Mouse (Mus musculus) right cerebral cortex, postnatal 25 days (tissue): ENCODE measurements around the gene Edil3.

Source experiments
- DNase-seq: peaks from one replicate; pipeline ENCODE4 v3.0.0; 2022

Gene Edil3

GRCm38 (mm10) chr13:88821440-88822331 is at the start of gene Edil3:
Gene Edil3 (plus strand): TSS chr13:88821472.
- DNase-seq, result peak; percentile 73

GRCm38 (mm10) chr13:88799186-88799585 is 22.1 kb upstream of the Edil3 start:
- DNase-seq, result no peak

DNA sequence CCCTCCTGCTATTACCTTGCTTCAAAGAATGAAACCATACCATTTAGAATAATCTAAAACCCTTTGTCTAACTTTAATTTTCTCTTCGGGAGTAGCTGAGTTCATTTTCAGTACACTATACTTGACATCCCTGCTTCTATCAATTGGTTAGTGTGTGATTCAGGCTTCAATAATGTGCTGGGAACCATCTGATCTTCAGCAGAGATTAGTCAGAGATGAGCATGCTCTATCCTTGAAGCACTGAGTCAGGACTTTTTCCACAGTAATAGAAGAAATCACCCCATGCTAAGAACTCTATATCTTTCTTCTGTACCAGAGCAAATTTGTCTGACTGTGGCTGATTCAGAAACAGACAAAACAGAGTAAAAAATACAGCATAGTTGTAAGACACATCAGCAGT is 20.3 kb upstream of the Edil3 start:
- DNase-seq, result no peak

DNA sequence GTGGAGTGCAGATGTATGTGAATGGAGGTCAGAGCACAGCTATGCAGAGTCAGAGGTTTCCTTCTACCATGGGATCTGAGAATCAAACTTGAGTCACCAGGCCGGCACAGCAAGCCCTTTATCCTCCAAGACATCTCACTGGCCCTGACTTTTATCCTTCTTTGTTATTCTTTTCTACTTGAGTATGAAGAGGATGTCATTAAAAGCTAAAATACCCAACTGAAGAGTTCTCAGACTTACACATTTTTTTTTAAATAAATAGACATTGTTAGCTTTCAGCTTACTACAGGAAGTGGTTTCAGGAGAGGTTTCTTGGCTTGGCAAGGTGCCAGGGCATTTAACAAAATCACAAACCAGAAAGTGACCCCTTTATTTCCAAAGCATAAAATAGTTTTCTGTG is 15.4 kb upstream of the Edil3 start:
- DNase-seq, result no peak

GRCm38 (mm10) chr13:88806269-88806668 is 15.0 kb upstream of the Edil3 start:
- DNase-seq, result no peak

DNA sequence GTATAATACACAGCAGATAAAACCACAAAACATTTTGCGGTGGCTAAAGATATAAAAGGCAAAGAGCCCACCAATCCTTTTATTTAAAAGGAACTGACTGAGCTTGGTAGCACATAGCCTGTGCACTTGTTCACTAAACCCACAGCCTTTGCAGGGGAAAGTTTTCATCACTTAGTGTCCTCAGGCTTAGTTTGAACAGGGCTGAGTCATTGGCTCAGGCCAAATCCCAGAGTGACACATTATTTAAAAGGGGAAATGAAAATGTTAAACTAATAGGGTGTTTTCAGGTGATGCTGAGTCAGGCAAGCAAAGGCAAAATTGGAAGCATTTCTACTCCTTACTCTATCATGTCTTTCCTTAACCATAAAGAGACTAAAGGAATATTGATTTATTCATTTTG is 11.2 kb upstream of the Edil3 start:
- DNase-seq, result no peak

DNA sequence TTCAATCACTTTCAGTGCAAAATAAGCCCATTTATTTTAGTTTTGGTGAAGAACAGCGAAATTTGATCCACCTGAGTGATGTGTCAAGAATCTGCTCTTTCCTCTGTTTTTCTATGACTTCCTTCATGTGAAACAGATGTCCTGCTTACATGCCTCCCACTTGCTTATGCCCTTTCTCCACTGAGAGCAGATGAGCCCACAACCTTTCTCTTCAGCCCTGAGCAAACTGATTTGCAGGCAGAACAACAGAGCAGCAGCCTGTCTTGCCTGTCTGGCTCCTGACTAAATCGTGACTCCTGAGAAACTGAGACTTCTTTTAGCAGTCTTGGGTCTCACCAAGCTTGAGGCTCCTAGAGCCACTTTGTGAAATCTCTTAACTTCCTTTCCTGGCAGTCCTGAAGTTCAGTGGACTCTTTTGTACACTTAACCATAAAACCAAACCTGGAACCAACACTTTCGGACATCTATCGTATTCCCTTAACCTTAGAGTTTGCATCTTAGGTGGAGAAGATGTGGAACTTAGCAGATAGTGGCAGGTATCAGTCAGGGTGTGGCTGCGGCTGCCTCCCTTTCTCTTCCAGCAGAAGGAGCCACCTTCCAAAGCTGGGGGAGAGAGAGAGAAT is 475 bp upstream of the Edil3 start:
- no peak for DNase-seq

GRCm38 (mm10) chr13:88822332-88822895 is 1.1 kb downstream of the Edil3 start:
- peak; percentile 31 for DNase-seq

- peak; percentile 52 for DNase-seq
Measured at GRCm38 (mm10) chr13:88822976-88823521, 1.8 kb downstream of the Edil3 start.

DNA sequence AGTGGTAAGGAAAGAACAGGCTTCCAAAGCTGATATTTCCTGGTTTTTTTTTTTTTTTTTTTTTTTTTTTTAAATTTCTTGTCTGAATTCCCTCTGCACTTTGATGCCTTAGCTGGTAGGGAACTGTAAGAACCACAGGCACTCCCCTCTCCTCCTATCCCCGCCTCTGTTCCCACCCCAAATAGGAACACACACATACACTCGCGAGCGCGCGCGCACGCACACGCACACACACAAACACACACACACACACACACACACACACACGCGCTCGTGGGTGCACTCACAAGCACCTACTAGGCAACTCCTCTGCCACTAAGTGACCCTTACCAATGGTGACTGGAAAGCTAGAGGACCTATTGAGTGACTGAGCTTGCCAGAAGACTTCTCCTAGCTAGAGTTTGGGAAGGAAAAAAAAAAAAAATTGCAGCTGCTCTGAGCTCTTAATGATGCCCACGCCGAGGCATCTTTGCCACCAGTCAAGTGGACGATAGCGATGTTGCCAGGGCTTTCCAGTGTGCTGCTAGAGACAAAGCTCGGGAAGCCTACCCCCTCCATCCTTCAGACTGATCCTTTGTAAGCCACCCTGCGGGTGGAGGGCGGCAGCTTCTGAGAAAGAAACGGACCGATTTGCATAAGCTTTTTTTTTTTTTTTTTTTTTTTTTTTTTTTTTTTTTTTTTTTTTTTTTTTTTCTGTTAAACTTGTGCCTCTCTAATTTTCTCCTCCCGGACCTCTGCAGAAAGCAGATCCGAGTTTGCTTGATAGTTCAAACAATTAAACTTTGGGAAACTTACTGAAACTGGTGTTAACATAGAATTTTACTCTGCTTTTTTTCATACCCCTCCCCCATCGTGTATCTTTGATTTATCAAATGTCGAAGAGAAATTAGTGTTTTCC is 2.5 kb downstream of the Edil3 start:
- DNase-seq, result peak; percentile 46

GRCm38 (mm10) chr13:88824441-88824840 is 3.2 kb downstream of the Edil3 start:
- no peak for DNase-seq

DNA sequence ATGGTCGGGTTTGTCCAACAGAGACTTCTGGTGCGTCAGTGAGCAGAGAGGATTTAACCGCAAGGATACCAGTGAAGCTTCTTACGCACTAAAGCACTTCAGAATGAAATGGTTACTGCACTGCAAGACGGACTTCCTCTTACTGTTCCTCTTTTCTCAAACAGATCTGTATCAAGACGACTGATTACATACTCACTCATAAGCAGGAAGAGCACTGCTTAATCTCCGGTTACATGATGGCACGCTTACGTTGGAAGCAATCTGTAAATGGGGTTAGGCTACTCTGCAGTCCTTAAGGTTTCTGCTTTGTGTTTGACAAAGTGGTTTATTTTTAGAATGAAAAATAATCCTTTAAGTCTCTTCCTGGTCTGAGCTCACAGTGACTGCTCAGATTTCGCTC is 7.1 kb downstream of the Edil3 start:
- DNase-seq, result no peak

GRCm38 (mm10) chr13:88833732-88834131 is 12.5 kb downstream of the Edil3 start:
- no peak for DNase-seq

- no peak for DNase-seq
Measured at GRCm38 (mm10) chr13:88849739-88850138, 28.5 kb downstream of the Edil3 start.

GRCm38 (mm10) chr13:88879960-88880359 is 58.7 kb downstream of the Edil3 start:
- no peak for DNase-seq

DNA sequence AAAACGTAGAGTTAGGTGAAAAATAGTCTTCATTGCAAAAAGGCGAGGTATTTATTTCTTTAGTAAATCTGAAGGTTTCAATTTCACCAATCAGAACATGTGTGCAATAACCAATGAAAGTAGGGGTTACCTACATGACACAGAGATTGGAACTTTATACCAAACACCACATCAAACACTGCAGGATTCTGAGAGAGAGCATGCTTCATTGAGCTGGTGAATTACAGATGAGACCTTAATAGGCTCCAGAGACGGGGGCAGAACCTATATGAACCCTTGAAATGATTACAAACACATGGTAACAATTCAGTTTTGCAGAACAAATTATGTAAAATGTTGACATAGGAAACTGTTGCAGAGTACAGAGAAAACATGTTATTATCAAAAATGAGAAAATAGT is 69.5 kb downstream of the Edil3 start:
- no peak for DNase-seq

GRCm38 (mm10) chr13:88900046-88900445 is 78.8 kb downstream of the Edil3 start:
- no peak for DNase-seq

GRCm38 (mm10) chr13:88907405-88907804 is 86.1 kb downstream of the Edil3 start:
- DNase-seq, result no peak

GRCm38 (mm10) chr13:88908187-88908586 is 86.9 kb downstream of the Edil3 start:
- DNase-seq, result no peak

DNA sequence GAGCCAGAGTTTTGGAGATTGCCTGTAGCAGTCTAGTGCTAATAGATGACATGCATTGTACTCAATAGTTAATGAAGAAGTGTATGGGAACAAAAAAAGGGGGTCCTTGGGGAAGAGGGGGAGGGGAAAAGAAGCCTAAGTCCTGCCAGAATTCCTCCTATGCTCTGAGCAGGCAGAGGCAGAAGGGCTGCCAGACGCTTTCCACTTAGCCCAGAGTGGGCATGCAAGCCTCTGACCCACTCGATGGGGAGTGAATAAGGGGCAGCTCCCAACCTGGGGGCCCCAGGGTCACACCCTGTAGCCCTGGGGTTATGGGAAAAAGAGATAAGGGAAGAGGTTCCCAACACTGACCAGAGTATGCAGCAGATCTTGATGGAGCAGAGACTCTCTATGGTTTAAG is 95.2 kb downstream of the Edil3 start:
- no peak for DNase-seq

DNA sequence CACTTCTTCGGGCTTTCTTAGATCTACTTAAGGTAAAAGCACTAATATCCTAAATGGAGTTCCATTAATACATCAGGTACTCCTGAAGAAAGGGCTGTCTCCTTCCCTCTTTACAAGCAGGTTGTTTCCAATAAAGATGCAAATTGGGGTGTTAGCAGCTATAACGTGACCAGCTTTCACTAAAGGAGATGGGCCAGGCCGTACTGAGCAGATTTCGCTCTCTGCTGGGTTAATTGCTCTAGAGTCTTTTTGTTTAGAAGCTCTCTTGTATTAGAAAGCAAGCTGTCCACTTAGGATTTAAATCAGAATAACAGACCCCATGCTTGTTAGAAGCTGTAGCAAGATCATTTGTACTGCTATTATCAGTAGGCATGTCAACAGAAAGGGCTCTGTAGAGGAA is 108.4 kb downstream of the Edil3 start:
- no peak for DNase-seq

DNA sequence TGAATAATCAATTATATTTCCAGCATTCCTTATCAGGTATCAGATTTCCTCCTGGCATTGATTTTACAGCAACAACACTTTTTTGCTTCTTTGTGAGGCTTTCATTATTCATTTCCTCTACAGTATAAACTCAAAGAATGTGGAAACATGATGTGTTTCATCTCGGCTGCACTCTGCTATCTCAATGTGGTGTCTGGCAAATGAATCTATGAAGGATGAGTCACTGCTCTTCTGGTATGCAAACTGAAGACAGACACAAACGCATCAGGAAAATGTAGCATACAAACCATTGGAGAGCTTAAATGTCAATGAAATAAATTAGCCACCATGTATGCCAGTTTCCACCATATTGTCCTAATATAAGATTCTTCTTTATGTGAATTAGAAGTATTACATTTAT is 117.3 kb downstream of the Edil3 start:
- DNase-seq, result no peak

- no peak for DNase-seq
Measured at GRCm38 (mm10) chr13:88972355-88972754, 151.1 kb downstream of the Edil3 start.
